Mouse (Mus musculus) stomach, postnatal 0 days (tissue): ENCODE measurements around the gene Cxcl1. TPM values are rescaled to one million over a fixed set of nuclear protein-coding genes. Genes with fewer than 3 reads are reported as not detected.

Source experiments
- ATAC-seq: fragments of 200-750 bp; cut with Nextera tagmentation; 2 replicates; pipeline ENCODE4 v1.8.0; 2017; ENCODE audit not compliant: low FRiP score, low TSS enrichment
- DNase-seq: peaks from one replicate; pipeline ENCODE4 v3.0.0-alpha.2; 2016; ENCODE audit warnings: low spot score
- H3K27ac ChIP-seq: fragments of 300-500 bp; sonication (generic); replicated peaks from 2 replicates; pipeline ENCODE4 v1.5.1; 2014; ENCODE audit warnings: mild to moderate bottlenecking, control low read depth
- H3K27me3 ChIP-seq: fragments of 300-500 bp; sonication (generic); 2 replicates; pipeline ENCODE4 v1.6.1; 2014; ENCODE audit warnings: low read length; ENCODE audit not compliant: control insufficient read depth, insufficient read depth
- H3K36me3 ChIP-seq: fragments of 300-500 bp; sonication (generic); 2 replicates; pipeline ENCODE4 v1.6.1; 2014; ENCODE audit warnings: low read length, mixed read lengths; ENCODE audit not compliant: control insufficient read depth, insufficient read depth
- H3K4me1 ChIP-seq: fragments of 300-500 bp; sonication (generic); replicated peaks from 2 replicates; pipeline ENCODE4 v1.6.1; 2014; ENCODE audit warnings: antibody characterized with exemption; ENCODE audit not compliant: control insufficient read depth, insufficient read depth
- H3K4me2 ChIP-seq: fragments of 300-500 bp; sonication (generic); replicated peaks from 2 replicates; pipeline ENCODE4 v1.6.1; 2014; ENCODE audit warnings: low read depth, mild to moderate bottlenecking, control low read depth, moderate library complexity
- H3K4me3 ChIP-seq: fragments of 300-500 bp; sonication (generic); 2 replicates; pipeline ENCODE4 v1.5.1; 2014; ENCODE audit warnings: low read depth, low read length, control low read depth
- H3K9ac ChIP-seq: fragments of 300-500 bp; sonication (generic); 2 replicates; pipeline ENCODE4 v1.6.1; 2014; ENCODE audit warnings: mild to moderate bottlenecking, low read length, control low read depth, mixed read lengths
- H3K9me3 ChIP-seq: fragments of 300-500 bp; sonication (generic); 2 replicates; pipeline ENCODE4 v1.6.1; 2016; ENCODE audit warnings: low read length; ENCODE audit not compliant: control insufficient read depth
- CTCF ChIP-seq: IDR thresholded peaks from 2 replicates; pipeline ENCODE4 v1.5.1; 2016; ENCODE audit warnings: antibody characterized with exemption, low read depth, mild to moderate bottlenecking, moderate library complexity
- EP300 ChIP-seq: optimal IDR thresholded peaks from 2 replicates; pipeline ENCODE3; 2016; ENCODE audit warnings: antibody characterized with exemption
- WGBS: fragments of 180-500 bp; shearing (Covaris S2); extraction: QIAGEN DNeasy Blood & Tissue Kit; methylation state at CpG from one replicate; pipeline ENCODE4 v1.1.7; 2014; 5-methylcytosine and 5-hydroxymethylcytosine counted together
- polyA plus RNA-seq: library from polyadenylated mRNA; unstranded; fragments of >200 nt; fragmentation: Nextera tagmentation; extraction: Ambion mirVana; gene quantifications from 2 replicates; pipeline ENCODE4 v1.2.1, GENCODE M21; 2015

Gene Cxcl1
- polyA plus RNA-seq, 1 experiment from 2014 or later: 0.93 TPM

DNA sequence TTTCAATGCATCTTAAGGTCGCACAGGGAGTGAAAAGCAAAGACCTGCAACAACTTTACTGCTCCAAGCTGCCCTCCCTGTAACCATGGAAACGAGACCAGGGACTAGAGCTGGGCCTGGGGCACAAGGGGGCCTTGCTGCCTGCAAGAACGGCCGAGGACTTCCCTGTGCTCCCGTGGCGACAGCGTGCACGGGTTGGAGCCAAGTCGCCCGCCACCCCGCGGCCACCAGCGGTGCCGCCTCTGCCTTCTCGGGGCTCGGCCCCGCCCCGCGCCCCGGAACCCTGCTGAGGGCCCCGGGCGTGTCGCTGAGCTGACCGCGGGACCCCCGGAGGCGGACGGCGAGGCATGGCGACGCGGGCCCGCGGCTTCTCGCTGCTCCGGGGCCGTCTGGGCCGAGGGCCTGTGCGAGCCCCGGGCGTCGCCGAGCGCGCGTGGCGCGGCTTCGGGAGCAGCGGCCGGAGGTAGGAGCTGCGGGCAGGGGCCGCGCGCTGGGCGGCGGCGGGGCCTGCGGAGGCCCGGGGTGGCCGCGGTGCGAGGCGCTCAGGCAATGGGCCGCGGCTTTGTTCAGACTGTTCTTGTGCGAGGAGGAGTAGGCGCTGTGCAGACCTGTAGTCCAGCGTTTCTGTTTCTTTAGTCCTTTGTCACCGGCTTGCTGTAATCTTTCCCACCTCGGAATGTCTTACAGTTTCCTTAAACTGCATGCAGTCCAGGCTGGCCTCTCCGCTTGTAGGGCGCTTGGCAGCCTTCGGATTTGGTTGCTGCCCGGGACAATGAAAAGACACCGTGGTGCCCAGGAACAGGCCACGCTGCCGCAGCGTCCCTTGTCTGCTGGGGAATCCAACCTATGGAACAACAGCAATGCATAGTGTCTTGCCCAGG, 40.2 kb downstream of the Cxcl1 start, which contains the start of gene Mthfd2l:
TSS of gene Mthfd2l (plus strand) at position 147 of the 881 bp plus-strand sequence.
- TF ChIP-seq CTCF (peak; percentile 74), EP300 (no peak)
- no peaks in the 10 kb centered on the region for H3K27me3 ChIP-seq
- H3K4me3 ChIP-seq: peak within 1 kb of the TSS; percentile 66
- peak within 1 kb of the TSS; percentile 72 for H3K4me2 ChIP-seq
- WGBS: under 1% methylated on average over 57 of the region's 79 CpGs
- DNase-seq (peak; percentile 90), ATAC-seq (peak; percentile 98)
- H3K27ac ChIP-seq: peak within 1 kb of the TSS; percentile 98
- no peaks in the 10 kb centered on the region for H3K9me3 ChIP-seq
- no peaks in the 10 kb centered on the region for H3K36me3 ChIP-seq
- peak within 1 kb of the TSS; percentile 94 for H3K9ac ChIP-seq
- H3K4me1 ChIP-seq: no peaks in the 10 kb centered on the region

DNA sequence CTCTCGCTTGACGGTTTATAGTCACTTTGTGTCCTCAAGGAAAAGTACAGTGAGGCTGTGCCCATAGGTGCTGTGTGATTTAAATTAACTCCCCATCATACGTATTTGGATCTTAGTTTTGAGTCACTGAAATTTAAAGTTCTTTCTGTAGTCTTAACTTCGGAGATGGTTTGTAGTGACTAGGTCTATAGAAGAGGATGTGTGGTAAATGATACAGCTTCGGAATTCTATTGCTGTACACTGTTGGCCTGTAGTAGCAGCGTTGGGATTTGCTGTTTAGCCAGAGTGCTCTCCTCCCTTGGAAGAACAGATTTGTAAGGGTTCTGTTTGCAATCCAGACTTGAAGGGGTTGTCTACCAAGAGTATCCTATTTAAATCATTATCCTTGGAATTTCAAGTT, 40.9 kb downstream of the Cxcl1 start:
- Histone ChIP-seq H3K27ac (peak overlapping the region; percentile 98), H3K4me1 (no peaks in the 10 kb centered on the region), H3K9me3 (no peaks in the 10 kb centered on the region), H3K36me3 (no peaks in the 10 kb centered on the region), H3K9ac (peak overlapping the region; percentile 94), H3K4me3 (peak overlapping the region; percentile 66), H3K27me3 (no peaks in the 10 kb centered on the region), H3K4me2 (peak overlapping the region; percentile 72)
- 5% methylated on average over 6 of the region's 6 CpGs for WGBS
- TF ChIP-seq CTCF: no peak
- TF ChIP-seq EP300: no peak
- DNase-seq (no peak), ATAC-seq (no peak)

DNA sequence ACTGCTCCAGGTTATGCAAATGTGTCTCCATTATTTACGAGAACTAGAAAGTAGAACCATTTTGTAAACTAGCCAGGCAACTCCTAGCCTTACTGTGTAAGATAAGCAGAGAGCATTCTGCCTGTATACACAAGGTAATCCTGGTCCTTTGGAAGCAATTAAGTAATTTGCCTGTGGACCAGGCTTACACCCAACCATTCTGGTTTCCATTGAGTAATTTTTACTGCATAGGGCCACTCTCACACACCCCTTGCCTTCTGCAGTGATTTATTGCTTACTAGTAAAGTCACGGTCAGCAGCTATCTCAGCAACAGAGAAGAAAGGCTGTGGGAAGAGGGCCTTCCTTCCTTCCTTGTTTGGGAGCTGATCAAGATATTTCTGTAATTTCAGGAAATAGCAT, 45.7 kb downstream of the Cxcl1 start:
- no peaks in the 10 kb centered on the region for H3K27me3 ChIP-seq
- no peak for DNase-seq
- H3K9me3 ChIP-seq: no peaks in the 10 kb centered on the region
- no peak for TF ChIP-seq EP300
- no peak overlapping the region for H3K4me3 ChIP-seq
- no peaks in the 10 kb centered on the region for H3K36me3 ChIP-seq
- ATAC-seq: no peak
- H3K4me1 ChIP-seq: no peaks in the 10 kb centered on the region
- no peak overlapping the region for H3K4me2 ChIP-seq
- no peak overlapping the region for H3K9ac ChIP-seq
- no peak overlapping the region for H3K27ac ChIP-seq
- whole genome bisulfite sequencing: 45% methylated on average over 2 of the region's 2 CpGs

Other genes with a start within 250 kb of the Cxcl1 start
- gene Cxcl5, start 131.9 kb upstream of the Cxcl1 start, polyA plus RNA-seq: 0.05 and 0.10 TPM in 2 replicates
- gene Ppbp, start 122.7 kb upstream of the Cxcl1 start, polyA plus RNA-seq: 4.4 and 16.9 TPM in 2 replicates
- gene Pf4, start 118.8 kb upstream of the Cxcl1 start, polyA plus RNA-seq: 159 and 216 TPM in 2 replicates
- 0.05 and 0.10 TPM in 2 replicates for gene Cxcl3, start 105.1 kb upstream of the Cxcl1 start, polyA plus RNA-seq
- gene Cxcl15, start 96.7 kb upstream of the Cxcl1 start, polyA plus RNA-seq: 0.58 and 0.70 TPM in 2 replicates
- 0.15 and 0.16 TPM in 2 replicates for gene Cxcl2, start 12.6 kb downstream of the Cxcl1 start, polyA plus RNA-seq
- gene Mthfd2l, start 39.9 kb downstream of the Cxcl1 start, polyA plus RNA-seq: 44.2 and 45.5 TPM in 2 replicates
- 0.12 and 0.17 TPM in 2 replicates for gene Epgn, start 136.2 kb downstream of the Cxcl1 start, polyA plus RNA-seq
- 3.2 and 3.3 TPM in 2 replicates for gene Ereg, start 183.4 kb downstream of the Cxcl1 start, polyA plus RNA-seq
- gene Areg, start 248.4 kb downstream of the Cxcl1 start, polyA plus RNA-seq: 14.4 and 14.9 TPM in 2 replicates